Mouse (Mus musculus) adrenal gland, adult (tissue): Measurements from ENCODE around the gene Pcif1.
"Not testable (repeated sequence)": the region's sequence is repeated elsewhere in the genome, so short reads cannot be mapped to it uniquely, and the experiment has no call there.

Experiments used
- DNase-seq, 2 experiments: peaks; one replicate each; pipeline ENCODE4 v3.0.0; 2022 to 2023; ENCODE audit warnings: low spot score in 1 of 2; ENCODE audit not compliant: inconsistent age in 2 of 2

Gene Pcif1

GRCm38 (mm10) chr2:164879228-164879567 lies at the start of gene Pcif1:
Gene Pcif1 (plus strand): TSS chr2:164879304.
- DNase-seq, result peak; percentile 92 to 98

GRCm38 (mm10) chr2:164831029-164831428 lies 48.1 kb upstream of the Pcif1 start:
- DNase-seq, result no peak

GRCm38 (mm10) chr2:164832032-164832747 lies 46.9 kb upstream of the Pcif1 start:
- no peak for DNase-seq

DNA sequence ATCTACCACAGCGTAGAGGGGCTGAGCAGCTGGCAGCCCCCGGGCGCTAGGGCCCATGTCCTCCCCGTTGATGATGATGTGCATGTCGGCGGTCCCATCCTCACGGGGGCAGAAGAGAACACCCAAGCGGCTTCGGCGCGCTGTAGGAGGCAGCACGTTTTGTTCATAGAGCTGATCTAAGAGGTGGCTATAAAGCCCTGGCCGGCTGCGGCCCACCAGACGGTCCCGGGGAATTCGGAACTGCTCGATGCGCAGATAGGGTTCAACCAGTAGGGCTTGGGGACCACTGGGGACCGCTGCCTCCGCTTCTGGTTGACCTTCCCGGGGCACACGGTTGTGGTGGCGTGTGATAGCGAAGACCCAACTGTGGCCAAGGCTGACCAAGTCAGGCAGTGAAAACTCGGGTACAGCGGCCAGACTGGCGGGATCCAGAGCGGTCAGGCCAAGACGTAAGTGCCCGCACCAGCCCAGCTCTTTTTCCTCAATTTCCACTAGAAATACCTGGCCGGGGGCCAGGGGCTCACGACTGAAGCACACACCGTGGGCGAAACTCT lies 46.3 kb upstream of the Pcif1 start, which contains the start of gene Ctsa:
TSS of gene Ctsa (plus strand) at position 126 of the 554 bp plus-strand sequence.
- DNase-seq, result peak; percentile 86 to 95

DNA sequence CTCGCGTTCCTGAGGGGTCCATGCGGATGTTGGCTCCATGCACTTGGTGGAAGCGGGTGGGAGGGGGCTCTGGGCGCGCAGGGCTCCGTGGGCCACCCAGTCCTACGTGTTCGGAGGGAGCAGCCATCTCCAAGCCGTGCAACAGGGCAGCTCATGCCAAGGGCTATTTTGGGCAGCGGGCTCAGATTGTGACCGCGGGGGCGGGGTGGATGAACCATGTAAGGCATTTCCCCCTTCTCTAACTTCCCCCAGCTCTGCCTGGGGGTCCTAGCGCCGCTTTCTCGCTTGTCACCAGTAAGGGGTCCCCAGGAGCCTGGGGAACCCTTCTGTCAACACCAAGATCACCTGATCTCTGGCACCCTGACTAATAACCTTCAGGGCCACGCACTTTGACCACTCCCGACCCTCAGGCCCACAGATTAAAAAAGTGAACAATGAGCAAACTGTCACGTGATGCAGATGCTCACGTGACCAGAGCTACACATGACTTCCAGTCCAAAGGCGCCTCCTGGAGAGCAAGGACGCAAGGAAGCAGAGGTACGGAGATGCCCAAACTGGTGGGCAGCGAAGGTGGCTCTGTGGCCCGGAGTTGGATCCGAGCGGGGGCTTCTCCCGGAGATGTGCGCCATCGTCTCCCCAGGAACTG lies 45.7 kb upstream of the Pcif1 start, which contains the start of gene Neurl2:
TSS of gene Neurl2 (minus strand) at position 143 of the 646 bp plus-strand sequence.
- peak; percentile 92 to 97 for DNase-seq

DNA sequence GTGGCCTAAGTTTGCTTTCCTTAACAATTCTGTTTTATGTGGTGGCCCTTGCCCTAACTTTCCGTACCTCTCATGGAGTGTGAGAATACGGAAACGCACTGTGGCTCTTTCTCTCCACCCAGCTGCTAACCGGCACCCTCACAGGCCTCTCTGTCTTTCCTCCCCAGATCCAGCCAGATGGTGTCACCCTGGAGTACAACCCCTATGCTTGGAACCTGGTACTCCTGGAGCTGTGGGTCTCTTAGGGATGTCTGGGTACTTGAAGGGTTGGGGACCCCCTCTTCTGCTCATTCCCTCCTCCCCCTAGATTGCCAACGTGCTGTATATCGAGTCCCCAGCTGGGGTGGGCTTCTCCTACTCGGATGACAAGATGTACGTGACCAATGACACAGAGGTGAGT lies 44.6 kb upstream of the Pcif1 start:
- peak in 1 of 2 experiments; percentile 58 for DNase-seq

DNA sequence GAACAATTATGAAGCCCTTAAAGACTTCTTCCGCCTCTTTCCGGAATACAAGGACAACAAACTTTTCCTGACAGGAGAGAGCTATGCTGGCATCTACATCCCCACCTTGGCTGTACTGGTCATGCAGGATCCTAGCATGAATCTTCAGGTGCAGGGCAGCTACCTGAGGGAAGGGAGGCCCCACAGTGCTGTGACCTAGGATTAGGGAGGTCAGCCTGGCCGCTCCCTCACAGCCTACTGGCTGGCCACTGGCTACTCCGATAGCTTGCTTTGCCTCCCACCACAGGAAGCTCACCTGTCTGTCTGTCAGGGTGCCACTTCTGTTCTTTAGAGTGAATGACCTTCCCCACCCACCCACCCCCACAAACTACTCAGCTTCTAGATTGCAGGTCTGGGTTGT lies 43.9 kb upstream of the Pcif1 start:
- DNase-seq, result no peak

GRCm38 (mm10) chr2:164845782-164846181 lies 33.3 kb upstream of the Pcif1 start:
- no peak for DNase-seq

- no peak for DNase-seq
Observed at GRCm38 (mm10) chr2:164850061-164850460, 29.0 kb upstream of the Pcif1 start.

DNA sequence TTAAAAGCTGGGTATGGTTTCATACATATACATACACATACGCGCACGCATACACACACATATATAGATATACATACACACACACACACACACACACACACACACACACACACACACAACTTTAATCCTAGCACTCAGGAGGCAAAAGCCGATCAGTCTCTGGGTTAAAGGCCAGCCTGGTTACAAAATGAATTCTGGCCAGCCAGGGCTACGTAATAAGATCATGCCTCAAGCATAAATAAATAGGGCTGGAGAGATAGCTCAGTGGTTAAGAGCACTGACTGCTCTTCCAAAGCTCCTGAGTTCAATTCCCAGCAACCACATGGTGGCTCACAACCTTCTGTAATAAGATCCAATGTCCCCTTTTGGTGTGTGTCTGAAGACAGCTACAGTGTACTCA lies 23.5 kb upstream of the Pcif1 start:
- DNase-seq, result not testable (repeated sequence)

GRCm38 (mm10) chr2:164856309-164857100 lies 22.6 kb upstream of the Pcif1 start:
- DNase-seq, result no peak

GRCm38 (mm10) chr2:164857101-164857821 lies 21.8 kb upstream of the Pcif1 start, which contains the start of gene Pltp:
Gene Pltp (minus strand): TSS chr2:164857711.
- peak; percentile 42 to 74 for DNase-seq

- no peak for DNase-seq
Observed at GRCm38 (mm10) chr2:164857842-164858553, 21.1 kb upstream of the Pcif1 start.

- no peak for DNase-seq
Observed at GRCm38 (mm10) chr2:164859155-164859554, 19.9 kb upstream of the Pcif1 start.

- no peak for DNase-seq
Observed at GRCm38 (mm10) chr2:164859640-164860432, 19.3 kb upstream of the Pcif1 start.

- DNase-seq, result no peak
Observed at GRCm38 (mm10) chr2:164861094-164861493, 18.0 kb upstream of the Pcif1 start.

DNA sequence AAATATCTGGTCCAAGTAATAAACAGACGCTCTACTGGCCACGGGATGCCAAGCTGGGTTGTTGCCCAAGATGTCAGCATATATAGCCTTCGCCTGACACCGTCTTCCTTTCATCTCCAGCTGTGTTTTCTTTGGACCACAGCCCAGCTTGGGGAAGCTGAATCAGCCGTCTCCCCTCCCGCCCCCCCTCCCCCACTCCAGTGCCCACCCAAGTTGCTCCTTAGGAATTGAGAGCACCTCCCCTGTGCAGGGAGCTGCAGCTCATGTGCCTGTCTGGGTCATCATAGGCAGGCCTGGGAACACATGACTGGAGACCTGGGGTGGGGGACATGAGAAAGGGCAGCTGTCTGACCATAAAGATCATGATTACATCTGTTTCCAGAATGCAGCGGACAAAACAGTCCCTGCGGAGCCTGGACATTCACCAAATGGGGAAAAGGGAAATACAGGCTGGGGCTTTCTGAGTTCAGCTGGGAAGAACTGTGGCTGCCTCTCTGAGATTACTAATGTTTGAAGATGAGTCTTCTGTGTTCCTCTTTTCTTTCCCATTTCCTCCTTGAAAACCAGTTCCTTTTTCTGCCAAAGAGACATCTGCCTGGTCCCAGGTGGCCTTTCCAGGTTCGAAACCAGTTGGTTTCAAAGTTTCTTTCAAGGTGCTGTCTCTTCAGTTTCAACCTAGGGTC lies 16.8 kb upstream of the Pcif1 start:
- peak; percentile 58 to 84 for DNase-seq

- not testable (repeated sequence) for DNase-seq
Observed at GRCm38 (mm10) chr2:164863411-164863810, 15.7 kb upstream of the Pcif1 start.

DNA sequence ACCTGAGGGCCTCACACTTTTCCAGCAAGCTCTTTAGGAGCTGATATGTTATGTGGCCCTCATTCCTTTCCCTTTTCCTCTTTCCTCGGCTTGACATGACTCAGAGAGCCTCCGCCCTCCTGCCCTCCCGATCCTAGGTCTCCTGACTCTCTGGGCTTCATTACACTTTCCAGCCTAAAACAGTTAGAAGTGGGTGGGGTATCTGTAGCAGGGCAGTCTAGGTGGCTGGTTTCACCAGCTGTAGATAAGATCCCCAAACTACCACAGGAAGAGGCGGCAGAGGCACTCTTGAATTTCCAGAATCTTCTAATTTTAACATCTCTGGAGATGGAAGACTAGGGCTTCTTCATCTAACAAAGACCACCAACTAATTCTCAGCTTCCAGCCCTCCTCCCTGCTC lies 14.5 kb upstream of the Pcif1 start:
- DNase-seq, result no peak
